Mouse (Mus musculus) midbrain, embryonic 15.5 days (tissue): ENCODE measurements around the gene Hlf. TPM values are rescaled to one million over a fixed set of nuclear protein-coding genes. Genes with fewer than 3 reads are reported as not detected.

Experiments used
- ATAC-seq: fragments of 200-750 bp; cut with Nextera tagmentation; replicated peaks from 2 replicates; pipeline ENCODE4 v1.8.0; 2017; ENCODE audit warnings: moderate TSS enrichment
- H3K27ac ChIP-seq: fragments of 300-500 bp; sonication (generic); 2 replicates; pipeline ENCODE4 v1.5.1; 2015; ENCODE audit warnings: mild to moderate bottlenecking, inconsistent platforms
- H3K27me3 ChIP-seq: fragments of 300-500 bp; sonication (generic); replicated peaks from 2 replicates; pipeline ENCODE4 v1.6.1; 2015; ENCODE audit warnings: inconsistent platforms
- H3K36me3 ChIP-seq: fragments of 300-500 bp; sonication (generic); replicated peaks from 2 replicates; pipeline ENCODE4 v1.6.1; 2015; ENCODE audit warnings: inconsistent platforms
- H3K4me1 ChIP-seq: fragments of 300-500 bp; sonication (generic); 2 replicates; pipeline ENCODE4 v1.6.1; 2015; ENCODE audit warnings: inconsistent platforms
- H3K4me2 ChIP-seq: fragments of 300-500 bp; sonication (generic); 2 replicates; pipeline ENCODE4 v1.6.1; 2015; ENCODE audit warnings: inconsistent platforms, mild to moderate bottlenecking, moderate library complexity
- H3K4me3 ChIP-seq: fragments of 300-500 bp; sonication (generic); 2 replicates; pipeline ENCODE4 v1.5.1; 2015; ENCODE audit warnings: mild to moderate bottlenecking, inconsistent platforms
- H3K9ac ChIP-seq: fragments of 300-500 bp; sonication (generic); 2 replicates; pipeline ENCODE4 v1.6.1; 2015; ENCODE audit warnings: mild to moderate bottlenecking, inconsistent platforms
- H3K9me3 ChIP-seq: fragments of 300-500 bp; sonication (generic); 2 replicates; pipeline ENCODE4 v1.6.1; 2016; ENCODE audit warnings: inconsistent platforms
- WGBS: fragments of 180-500 bp; shearing (Covaris S2); methylation state at CpG from one replicate; pipeline ENCODE4 v1.1.7; 2015; ENCODE audit warnings: mixed read lengths; 5-methylcytosine and 5-hydroxymethylcytosine counted together
- polyA plus RNA-seq: library from polyadenylated mRNA; unstranded; fragments of >200 nt; fragmentation: Nextera tagmentation; extraction: Ambion mirVana; gene quantifications from 2 replicates; pipeline ENCODE4 v1.2.1, GENCODE M21; 2015

The Hlf gene
- polyA plus RNA-seq = 7.2 and 7.6 TPM in 2 replicates

GRCm38 (mm10) chr11:90390817-90391173, at the start of gene Hlf:
TSS of gene Hlf (minus strand) at chr11:90390895.
- 0% methylated on average over 38 of the region's 40 CpGs for WGBS
- H3K27ac ChIP-seq = peak within 1 kb of the TSS; percentile 56
- peaks cover 27% of the 10 kb centered on the region for H3K4me1 ChIP-seq
- peaks cover 27% of the 10 kb centered on the region; the same call in 1 of the 2 replicates for H3K27me3 ChIP-seq
- peak within 1 kb of the TSS; percentile 62 for H3K4me3 ChIP-seq
- peak; percentile 97 for ATAC-seq
- H3K9ac ChIP-seq = peak within 1 kb of the TSS; percentile 51
- H3K9me3 ChIP-seq = no peaks in the 10 kb centered on the region
- H3K4me2 ChIP-seq = peak within 1 kb of the TSS; percentile 97
- no peaks in the 10 kb centered on the region for H3K36me3 ChIP-seq

GRCm38 (mm10) chr11:90438768-90439167, 48.1 kb upstream of the Hlf start:
- Histone ChIP-seq H3K36me3 (no peaks in the 10 kb centered on the region), H3K27ac (no peak overlapping the region), H3K4me2 (no peak overlapping the region), H3K4me1 (no peaks in the 10 kb centered on the region), H3K4me3 (no peak overlapping the region), H3K9ac (no peak overlapping the region), H3K27me3 (no peaks in the 10 kb centered on the region), H3K9me3 (no peaks in the 10 kb centered on the region)
- 56% methylated on average over 5 of the region's 5 CpGs for WGBS
- ATAC-seq = no peak

- H3K27me3 ChIP-seq = no peaks in the 10 kb centered on the region
- H3K9me3 ChIP-seq = no peaks in the 10 kb centered on the region
- H3K27ac ChIP-seq = no peak overlapping the region
- peaks cover 5% of the 10 kb centered on the region; the same call in 1 of the 2 replicates for H3K4me1 ChIP-seq
- no peak overlapping the region for H3K9ac ChIP-seq
- no peak for ATAC-seq
- no peak overlapping the region for H3K4me3 ChIP-seq
- no peaks in the 10 kb centered on the region for H3K36me3 ChIP-seq
- 77% methylated on average over 4 of the region's 4 CpGs for WGBS
- no peak overlapping the region for H3K4me2 ChIP-seq
These were observed 34.5 kb upstream of the Hlf start for GRCm38 (mm10) chr11:90425207-90425525.

DNA sequence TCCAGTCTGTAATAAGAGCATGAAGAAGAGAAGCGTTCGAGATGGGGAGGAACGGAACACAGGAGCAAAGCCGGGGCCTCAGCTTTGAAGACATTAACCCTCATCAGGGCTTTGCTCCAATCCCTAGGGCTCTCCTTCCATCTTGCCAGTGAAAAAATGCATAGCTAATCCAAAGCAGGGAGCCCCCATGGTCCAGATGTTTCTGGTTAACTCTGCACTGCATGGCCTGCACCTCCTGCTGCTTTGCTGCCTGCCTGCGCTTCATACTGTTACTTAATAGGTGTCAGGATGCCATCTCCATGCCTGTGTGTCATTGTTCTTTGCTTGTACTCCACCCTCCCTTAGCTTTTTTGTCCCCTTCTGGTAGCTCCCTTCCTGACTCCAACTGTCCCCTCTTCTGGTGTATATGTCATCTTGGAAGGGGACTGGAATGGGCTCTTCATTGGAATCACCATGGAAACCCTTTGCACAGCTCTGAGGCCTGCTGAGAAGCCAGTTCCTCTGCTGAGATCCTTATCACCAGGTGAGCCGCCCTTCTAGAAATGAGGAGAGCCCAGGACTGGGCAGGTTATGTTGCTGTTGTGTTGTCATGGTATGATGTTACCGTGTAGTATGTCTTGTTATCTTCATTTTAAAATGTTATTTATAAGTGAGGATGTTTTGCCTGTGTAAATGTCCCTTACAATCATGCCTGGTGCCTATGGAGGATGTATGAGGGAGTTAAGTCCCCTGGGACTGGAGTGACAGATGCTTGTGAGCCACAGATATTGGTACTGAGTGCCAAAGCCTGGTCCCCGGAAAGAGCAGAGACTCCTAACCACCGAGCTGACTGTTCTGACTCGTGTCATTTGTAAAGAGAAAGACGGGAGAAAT, 33.9 kb upstream of the Hlf start:
- no peaks in the 10 kb centered on the region for H3K36me3 ChIP-seq
- no peak overlapping the region for H3K9ac ChIP-seq
- no peak overlapping the region for H3K4me2 ChIP-seq
- no peak for ATAC-seq
- H3K9me3 ChIP-seq = no peaks in the 10 kb centered on the region
- WGBS = 74% methylated on average over 11 of the region's 11 CpGs
- H3K4me1 ChIP-seq = peaks cover 5% of the 10 kb centered on the region; the same call in 1 of the 2 replicates
- H3K27ac ChIP-seq = no peak overlapping the region
- no peak overlapping the region for H3K4me3 ChIP-seq
- 0 out of 2 replicates have a peak, but pooled peaks cover 2% of the 10 kb centered on the region for H3K27me3 ChIP-seq

GRCm38 (mm10) chr11:90423896-90424295, 33.2 kb upstream of the Hlf start:
- Histone ChIP-seq H3K27ac (no peak overlapping the region), H3K9me3 (no peaks in the 10 kb centered on the region), H3K9ac (no peak overlapping the region), H3K36me3 (no peaks in the 10 kb centered on the region), H3K27me3 (peaks cover 7% of the 10 kb centered on the region; the same call in 1 of the 2 replicates), H3K4me3 (no peak overlapping the region), H3K4me1 (peaks cover 5% of the 10 kb centered on the region; the same call in 1 of the 2 replicates), H3K4me2 (no peak overlapping the region)
- ATAC-seq = no peak; the same call in 1 of the 2 replicates
- 66% methylated on average over 3 of the region's 3 CpGs for WGBS

GRCm38 (mm10) chr11:90419706-90420105, 29.0 kb upstream of the Hlf start:
- ATAC-seq = no peak
- peaks cover 17% of the 10 kb centered on the region for H3K4me1 ChIP-seq
- H3K27ac ChIP-seq = no peak overlapping the region
- 94% methylated on average over 11 of the region's 11 CpGs for WGBS
- H3K4me2 ChIP-seq = no peak overlapping the region
- H3K9me3 ChIP-seq = no peaks in the 10 kb centered on the region
- H3K4me3 ChIP-seq = no peak overlapping the region
- H3K36me3 ChIP-seq = no peaks in the 10 kb centered on the region
- peaks cover 9% of the 10 kb centered on the region; the same call in 1 of the 2 replicates for H3K27me3 ChIP-seq
- no peak overlapping the region for H3K9ac ChIP-seq

DNA sequence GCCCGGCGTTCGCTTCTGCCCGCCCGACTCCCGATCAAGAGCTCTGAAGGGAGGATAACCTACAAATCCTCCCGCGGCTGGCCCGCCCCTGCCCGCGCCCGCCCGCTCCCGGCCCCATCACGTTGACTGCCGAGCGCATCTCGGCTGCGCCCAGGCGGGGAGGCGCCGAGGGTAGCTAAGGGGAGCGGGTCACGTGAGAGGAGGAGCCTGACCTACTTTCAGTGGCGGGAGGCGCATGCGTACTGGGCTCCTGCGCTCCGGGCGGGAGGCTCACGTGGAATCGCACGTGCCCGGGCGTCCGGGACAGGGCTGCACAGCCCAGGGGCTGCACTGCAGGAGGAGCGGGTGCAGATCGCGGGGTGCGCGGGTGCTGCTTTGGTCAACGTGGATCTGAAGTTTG, 27.2 kb upstream of the Hlf start:
- WGBS = 0% methylated on average over 42 of the region's 42 CpGs
- peaks cover 9% of the 10 kb centered on the region; the same call in 1 of the 2 replicates for H3K27me3 ChIP-seq
- peak; percentile 99 for ATAC-seq
- peak overlapping the region; percentile 70 for H3K4me2 ChIP-seq
- peaks cover 12% of the 10 kb centered on the region for H3K4me1 ChIP-seq
- peak overlapping the region; percentile 27; the same call in 1 of the 2 replicates for H3K9ac ChIP-seq
- H3K27ac ChIP-seq = no peak overlapping the region
- no peaks in the 10 kb centered on the region for H3K36me3 ChIP-seq
- H3K9me3 ChIP-seq = no peaks in the 10 kb centered on the region
- peak overlapping the region; percentile 41 for H3K4me3 ChIP-seq

DNA sequence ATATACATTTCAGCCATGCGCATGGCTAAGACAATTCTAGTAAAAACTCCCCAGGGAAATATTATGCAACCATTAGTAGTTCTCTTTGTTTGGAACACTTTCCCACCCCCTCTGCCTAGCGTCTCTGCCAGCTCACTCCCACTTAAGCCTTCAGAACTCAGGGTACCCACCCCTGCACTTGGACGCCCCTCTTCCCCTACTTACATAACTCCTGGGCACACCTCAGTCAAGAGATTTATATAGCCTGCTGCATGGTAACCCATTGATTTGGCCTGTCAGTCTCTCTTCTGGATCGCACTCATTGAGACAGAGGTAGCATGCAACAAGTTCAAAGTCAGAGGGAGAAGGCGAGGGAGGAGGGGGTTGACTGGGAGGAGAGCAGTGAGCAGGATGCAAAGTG, 26.3 kb upstream of the Hlf start:
- Histone ChIP-seq H3K36me3 (no peaks in the 10 kb centered on the region), H3K9ac (no peak overlapping the region), H3K4me1 (peaks cover 12% of the 10 kb centered on the region), H3K4me2 (no peak overlapping the region; the same call in 1 of the 2 replicates), H3K9me3 (no peaks in the 10 kb centered on the region), H3K27ac (no peak overlapping the region), H3K27me3 (peaks cover 9% of the 10 kb centered on the region; the same call in 1 of the 2 replicates), H3K4me3 (no peak overlapping the region)
- 81% methylated on average over 5 of the region's 5 CpGs for WGBS
- 0 out of 2 replicates have a peak, but pooled peaks have one; percentile 11 for ATAC-seq

DNA sequence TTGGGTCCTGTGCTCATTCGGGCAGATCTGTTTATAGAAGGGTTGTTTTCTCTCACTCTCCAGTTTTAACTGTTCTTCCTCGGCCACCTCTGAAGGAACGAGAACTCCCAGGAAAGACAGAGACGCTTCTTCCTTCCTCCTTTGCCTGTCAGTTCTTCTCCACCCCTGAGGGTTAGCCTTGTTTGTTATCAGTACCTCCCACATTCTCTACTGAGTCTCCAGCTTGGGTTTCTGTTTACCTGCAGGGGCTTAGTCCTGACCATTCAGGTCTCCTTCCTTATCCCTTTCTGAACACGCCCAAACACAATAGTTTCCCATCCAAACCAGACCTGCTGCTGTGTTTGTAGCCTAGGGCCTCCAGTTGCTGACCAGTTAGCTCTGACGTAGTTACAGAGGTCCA, 8.2 kb upstream of the Hlf start:
- Histone ChIP-seq H3K4me2 (no peak overlapping the region), H3K4me1 (no peaks in the 10 kb centered on the region), H3K4me3 (no peak overlapping the region), H3K27ac (no peak overlapping the region), H3K27me3 (no peaks in the 10 kb centered on the region), H3K9me3 (no peaks in the 10 kb centered on the region), H3K9ac (no peak overlapping the region), H3K36me3 (no peaks in the 10 kb centered on the region)
- ATAC-seq = no peak
- 55% methylated on average over 6 of the region's 6 CpGs for WGBS

- 10% methylated on average over 14 of the region's 14 CpGs for WGBS
- peaks cover 27% of the 10 kb centered on the region for H3K4me1 ChIP-seq
- peaks cover 20% of the 10 kb centered on the region; the same call in 1 of the 2 replicates for H3K27me3 ChIP-seq
- H3K4me3 ChIP-seq = peak overlapping the region; percentile 62
- H3K9me3 ChIP-seq = no peaks in the 10 kb centered on the region
- ATAC-seq = no peak
- H3K4me2 ChIP-seq = peak overlapping the region; percentile 97
- no peak overlapping the region for H3K9ac ChIP-seq
- H3K27ac ChIP-seq = no peak overlapping the region
- no peaks in the 10 kb centered on the region for H3K36me3 ChIP-seq
These were observed 833 bp upstream of the Hlf start for GRCm38 (mm10) chr11:90391271-90392185.

- Histone ChIP-seq H3K27me3 (peaks cover 27% of the 10 kb centered on the region; the same call in 1 of the 2 replicates), H3K4me2 (peak overlapping the region; percentile 97), H3K4me3 (peak overlapping the region; percentile 62), H3K36me3 (no peaks in the 10 kb centered on the region), H3K9me3 (no peaks in the 10 kb centered on the region), H3K4me1 (peaks cover 27% of the 10 kb centered on the region), H3K27ac (peak overlapping the region; percentile 56), H3K9ac (peak overlapping the region; percentile 51)
- 1% methylated on average over 40 of the region's 41 CpGs for WGBS
- peak; percentile 71 for ATAC-seq
These were observed 536 bp downstream of the Hlf start for GRCm38 (mm10) chr11:90389902-90390816.
